Mouse (Mus musculus): ENCODE data around the gene Fam69a. TPM values are rescaled to one million over a fixed set of nuclear protein-coding genes. Genes with fewer than 3 reads are reported as not detected.

The Fam69a gene
- polyA plus RNA-seq (2017; shearing (Covaris generic)) = 79.0 TPM

GRCm38 (mm10) chr5:107986967-107987834 is at the start of gene Fam69a:
Gene Fam69a (minus strand): TSS chr5:107987085.

GRCm38 (mm10) chr5:107900206-107901013 is 86.5 kb downstream of the Fam69a start, which contains the start of gene Rpl5:
Gene Rpl5 (plus strand): TSS chr5:107900502.

GRCm38 (mm10) chr5:107874561-107875260 is 112.2 kb downstream of the Fam69a start, which contains the start of gene Evi5:
Gene Evi5 (minus strand): TSS chr5:107875107.

Other genes starting within 250 kb of the Fam69a start
- 0.45 TPM for gene Ube2d2b, start 157.0 kb downstream of the Fam69a start, polyA plus RNA-seq (2017; shearing (Covaris generic))
- 1.9 TPM for gene Evi5, start 112.0 kb downstream of the Fam69a start, polyA plus RNA-seq (2017; shearing (Covaris generic))
- gene Rpl5, start 86.6 kb downstream of the Fam69a start, polyA plus RNA-seq (2017; shearing (Covaris generic)) = 26.6 TPM
- gene Mtf2, start 78.6 kb upstream of the Fam69a start, polyA plus RNA-seq (2017; shearing (Covaris generic)) = 69.0 TPM
- 101 TPM for gene Tmed5, start 145.5 kb upstream of the Fam69a start, polyA plus RNA-seq (2017; shearing (Covaris generic))
- 0.34 TPM for gene Ccdc18, start 145.8 kb upstream of the Fam69a start, polyA plus RNA-seq (2017; shearing (Covaris generic))